Comparison of ENCODE assay signal across 1 mouse cellular context in the genomic region with DNA sequence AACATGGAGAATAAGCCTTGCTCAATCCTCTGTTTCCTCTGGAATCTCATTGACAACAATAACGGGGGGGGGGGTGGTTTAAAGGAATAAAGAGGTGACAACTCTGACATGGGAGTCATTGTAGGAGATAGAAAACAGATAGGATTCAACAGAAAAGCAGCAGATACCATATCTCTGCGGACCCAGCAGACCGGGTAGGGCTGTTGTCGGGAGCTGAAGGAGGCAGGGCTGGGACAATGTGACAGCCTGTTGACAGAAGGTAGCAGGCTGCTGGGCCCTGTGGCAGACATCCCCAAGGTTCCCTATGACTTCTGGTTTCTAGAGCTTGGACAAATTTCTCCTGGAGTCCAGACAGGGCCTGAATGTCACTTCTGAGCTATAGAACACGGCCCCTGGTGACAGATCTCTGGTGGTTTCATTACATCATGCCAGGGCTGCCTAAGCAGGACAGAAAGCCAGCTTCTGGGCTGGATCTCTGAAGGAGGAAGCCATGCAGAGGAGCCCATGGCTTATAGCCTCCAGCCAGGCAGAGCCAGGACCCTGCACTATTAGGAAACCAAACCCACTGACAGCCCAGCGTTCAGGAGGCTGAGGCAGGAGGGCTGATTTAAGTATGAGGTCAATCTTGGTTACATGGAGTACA.
TF ChIP-seq lines count a peak whose summit lies in the region.

No protein-coding gene starts in this region.

TF ChIP-seq in MEL, 35 proteins besides CTCF, POLR2A, EP300 and RAD21 (continued from another document):
- TF ChIP-seq MAX (IDR thresholded peaks at IDR 0.05; ENCODE audit: low read length) (0 out of 2 replicates have a peak, but pooled peaks have one; percentile 25), SIN3A (IDR thresholded peaks at IDR 0.05; ENCODE audit: low read length) (peak; percentile 62; the same call in 1 of the 2 replicates), ETS1 (IDR thresholded peaks at IDR 0.05; ENCODE audit: low read depth, low read length) (peak; percentile 60), GATA1 (IDR thresholded peaks at IDR 0.05; ENCODE audit: low read depth, low read length) (peak; percentile 62), POLR2AphosphoS2 (IDR thresholded peaks at IDR 0.05; ENCODE audit: low read length) (no peak)
